Mouse (Mus musculus): Measurements from ENCODE around the gene Ccdc57.

Ccdc57 gene

DNA sequence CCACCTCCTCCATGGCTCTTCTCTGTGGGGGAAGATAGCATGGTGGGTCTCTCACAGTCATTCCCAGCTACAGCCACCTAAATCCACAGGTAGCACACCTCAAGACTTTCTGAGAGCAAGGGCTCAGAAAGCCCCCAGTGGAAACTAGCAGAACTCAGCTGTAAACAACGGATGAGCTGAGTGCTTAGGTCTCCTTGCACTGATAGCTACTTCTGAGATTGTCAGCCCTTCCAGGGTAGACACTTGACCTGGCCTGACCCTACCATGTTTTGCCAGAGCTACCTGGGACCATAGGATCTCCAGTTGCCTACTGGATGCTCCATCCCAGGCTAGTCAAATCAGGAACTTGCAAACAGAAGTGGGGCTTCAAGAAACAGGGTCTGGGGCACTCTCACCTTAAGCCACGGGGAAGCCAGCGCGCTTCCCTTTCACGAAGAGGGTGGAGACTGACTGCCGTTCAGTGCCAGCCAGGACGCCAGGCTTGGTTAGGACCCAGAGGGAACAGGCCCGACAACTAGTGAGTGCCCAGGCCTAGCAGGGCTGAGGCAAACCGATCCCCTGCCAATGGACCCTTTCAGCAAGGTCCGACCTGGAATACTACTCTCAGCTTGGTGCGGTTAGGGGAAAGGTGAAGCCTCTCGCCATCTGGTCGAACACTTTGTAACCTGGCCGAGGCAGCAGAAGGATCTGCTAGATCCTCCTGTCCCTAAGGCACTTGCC, 109.7 kb downstream of the Ccdc57 start:
- no peak for ATAC-seq (ENCODE audit: low TSS enrichment)

DNA sequence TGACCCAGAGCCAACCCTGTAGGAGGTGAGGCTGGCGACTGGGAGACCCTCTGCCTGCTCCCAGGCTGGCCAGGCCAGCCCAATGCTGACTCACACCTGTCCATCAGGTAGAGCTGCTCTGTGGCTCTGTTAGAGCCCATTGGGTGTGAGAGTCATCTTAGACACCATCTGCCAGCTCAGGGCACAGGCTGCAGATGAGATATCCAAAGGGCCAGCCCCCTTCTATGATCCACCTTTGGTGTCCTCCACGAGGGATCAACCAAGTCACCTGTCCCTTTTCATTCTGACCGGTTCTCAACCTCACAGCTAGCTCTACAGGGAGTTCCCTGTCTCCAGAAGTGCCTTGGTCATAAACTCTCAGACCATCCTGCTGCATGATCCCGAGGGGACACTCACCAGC, 110.4 kb downstream of the Ccdc57 start:
- no peak for ATAC-seq (ENCODE audit: low TSS enrichment)

DNA sequence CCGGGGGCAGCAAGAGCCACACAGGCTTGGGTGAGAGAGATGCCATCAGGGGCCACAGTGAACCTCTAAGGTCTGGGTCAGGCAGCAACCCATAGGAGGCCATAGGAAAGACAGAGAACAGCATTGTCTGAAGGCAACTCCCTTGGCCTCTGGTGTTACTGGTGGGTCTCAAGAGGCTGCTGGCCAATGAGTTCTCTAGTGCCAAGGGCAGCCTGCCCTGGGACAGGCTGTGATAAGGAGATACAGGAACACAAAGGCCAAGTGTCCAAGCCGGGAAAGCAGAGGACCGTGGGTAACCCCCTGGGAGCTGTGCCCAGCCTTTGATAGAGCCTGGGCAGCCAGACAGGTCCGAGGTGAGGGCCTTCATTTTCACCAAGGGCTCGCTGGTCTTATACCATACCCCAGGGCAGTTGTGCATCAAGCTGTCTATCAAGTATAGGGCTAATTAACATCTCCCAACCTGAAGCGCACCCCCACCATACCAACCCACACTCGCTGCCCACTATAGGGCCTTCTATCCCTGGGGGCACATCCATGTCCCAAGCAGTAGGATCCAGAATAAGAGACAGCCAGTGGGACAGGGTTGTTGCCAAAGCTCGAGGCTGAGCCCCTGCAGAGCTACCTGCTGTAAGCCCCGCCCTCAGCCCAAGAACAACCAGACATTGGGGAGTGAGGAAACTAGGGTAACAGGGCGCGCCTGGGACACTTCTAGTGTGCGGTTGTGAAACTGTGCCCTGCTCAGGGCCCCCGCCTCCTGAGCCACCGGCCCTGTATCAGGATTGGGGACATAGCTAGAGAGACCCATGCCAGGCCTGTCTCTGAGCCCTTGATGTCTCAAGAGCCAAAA, 111.4 kb downstream of the Ccdc57 start:
- ATAC-seq (ENCODE audit: low TSS enrichment): no peak

DNA sequence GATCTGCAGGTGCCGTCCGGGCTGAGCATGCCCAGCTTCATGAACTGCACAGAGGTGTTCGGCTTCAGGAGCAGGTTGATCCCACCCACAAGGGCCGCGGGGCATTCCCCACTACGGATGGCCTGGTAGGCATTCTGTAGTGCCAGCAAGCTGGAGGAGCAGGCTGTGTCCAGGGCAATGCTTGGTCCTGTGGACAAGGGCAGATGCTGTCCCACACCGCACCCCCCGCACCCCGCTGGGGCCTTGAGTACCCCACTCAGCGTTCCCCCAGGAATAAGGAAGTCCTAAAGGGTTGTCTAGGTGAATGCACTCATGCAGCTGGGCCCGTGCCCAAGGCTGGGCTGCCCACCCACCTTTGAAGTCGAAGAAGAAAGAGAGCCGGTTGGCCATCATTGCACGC, 112.1 kb downstream of the Ccdc57 start:
- no peak for ATAC-seq (ENCODE audit: low TSS enrichment)

DNA sequence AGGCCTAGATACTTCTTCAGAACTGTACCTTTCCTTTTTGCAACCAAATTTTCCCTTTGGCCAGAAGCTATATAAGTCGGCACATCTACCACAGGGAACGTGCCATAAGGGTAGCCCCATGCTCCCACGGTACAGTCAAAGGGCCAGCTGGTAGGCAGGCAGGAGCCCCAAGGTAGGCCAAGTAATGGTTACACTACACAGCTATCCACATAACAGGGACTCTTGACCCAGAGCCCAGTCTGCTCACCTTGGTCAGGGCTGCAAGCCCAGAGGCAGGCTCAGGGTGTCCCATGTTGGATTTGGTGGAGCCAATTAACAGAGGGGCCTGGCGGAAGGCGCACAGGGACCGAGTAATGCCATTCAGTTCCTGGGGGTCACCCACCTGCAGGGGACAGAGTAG, 113.1 kb downstream of the Ccdc57 start:
- ATAC-seq (ENCODE audit: low TSS enrichment): no peak

DNA sequence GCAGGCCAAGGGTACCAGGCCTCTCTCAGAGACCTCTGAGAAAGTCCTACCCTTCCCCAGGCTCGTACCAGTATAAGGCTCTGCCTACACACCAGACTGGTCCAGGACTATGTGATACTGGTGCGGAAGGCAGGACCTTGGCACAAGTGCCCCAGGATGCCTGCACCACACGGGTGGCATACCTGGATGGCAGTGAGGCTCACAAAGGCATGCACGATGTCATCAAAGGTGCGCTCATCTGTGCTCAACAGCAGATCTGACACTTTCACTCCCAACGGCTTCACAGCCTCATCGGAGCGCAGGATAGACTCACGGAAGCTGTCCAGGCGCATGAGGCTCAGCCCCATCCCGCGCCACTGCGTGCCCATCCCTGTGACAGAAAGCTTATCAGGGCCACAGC, 114.4 kb downstream of the Ccdc57 start:
- ATAC-seq (ENCODE audit: low TSS enrichment): no peak

DNA sequence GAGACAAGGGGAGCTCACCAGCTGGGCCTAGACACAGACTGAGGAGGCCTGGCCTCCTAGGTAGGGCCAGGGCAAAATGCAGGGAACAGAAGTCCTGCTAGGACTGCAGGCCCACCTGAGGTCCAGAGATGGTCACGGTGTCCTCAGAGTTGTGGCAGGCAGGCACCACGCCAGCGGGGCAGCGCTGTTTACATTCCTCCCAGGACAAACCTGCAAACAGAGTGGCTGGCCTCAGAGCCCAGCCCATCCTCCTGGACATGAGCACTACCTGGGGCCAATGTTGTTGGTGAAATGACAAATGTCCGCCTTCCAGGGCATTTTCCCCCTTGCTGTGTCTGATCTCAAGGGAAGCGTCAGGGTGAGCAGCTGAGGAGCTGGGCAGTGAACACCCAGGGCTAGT, 115.3 kb downstream of the Ccdc57 start:
- no peak for ATAC-seq (ENCODE audit: low TSS enrichment)

DNA sequence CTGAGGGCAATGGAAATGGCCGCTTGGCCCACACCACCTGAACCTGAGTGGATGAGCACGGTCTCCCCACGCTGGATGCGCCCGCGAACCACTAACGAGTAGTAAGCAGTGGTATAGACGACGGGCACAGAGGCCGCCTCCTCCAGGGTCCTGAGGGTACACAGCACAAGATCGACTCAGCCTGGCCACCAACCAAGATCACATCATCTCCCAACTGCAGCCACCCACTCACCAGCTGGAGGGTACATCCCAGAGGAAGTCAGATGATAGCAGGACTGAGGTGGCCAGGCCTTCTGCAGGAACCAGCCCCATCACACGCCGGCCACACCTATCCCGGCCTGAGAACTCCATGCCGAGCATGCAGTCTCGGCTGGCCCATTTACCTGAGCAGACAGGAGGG, 120.6 kb downstream of the Ccdc57 start:
- ATAC-seq (ENCODE audit: low TSS enrichment): no peak

DNA sequence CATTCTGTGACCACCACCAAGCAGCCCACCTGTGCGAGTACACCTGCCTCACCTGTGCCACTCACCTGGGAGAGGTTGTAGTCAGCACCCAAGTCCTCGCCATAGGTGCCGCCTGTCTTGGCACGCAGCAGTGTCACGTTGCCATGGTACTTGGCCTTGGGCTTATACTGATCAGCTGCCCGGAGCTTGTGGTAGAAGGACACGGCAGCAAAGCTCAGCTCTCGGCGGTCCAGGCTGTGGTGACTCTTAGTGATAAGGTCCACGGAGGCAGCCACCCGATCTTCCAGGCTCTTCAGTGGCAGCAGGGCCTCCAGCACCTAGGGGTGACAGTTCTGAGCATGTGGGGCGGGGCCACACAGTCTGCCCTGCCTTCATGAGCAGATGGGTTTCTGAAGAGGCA, 124.7 kb downstream of the Ccdc57 start:
- ATAC-seq (ENCODE audit: low TSS enrichment): no peak

DNA sequence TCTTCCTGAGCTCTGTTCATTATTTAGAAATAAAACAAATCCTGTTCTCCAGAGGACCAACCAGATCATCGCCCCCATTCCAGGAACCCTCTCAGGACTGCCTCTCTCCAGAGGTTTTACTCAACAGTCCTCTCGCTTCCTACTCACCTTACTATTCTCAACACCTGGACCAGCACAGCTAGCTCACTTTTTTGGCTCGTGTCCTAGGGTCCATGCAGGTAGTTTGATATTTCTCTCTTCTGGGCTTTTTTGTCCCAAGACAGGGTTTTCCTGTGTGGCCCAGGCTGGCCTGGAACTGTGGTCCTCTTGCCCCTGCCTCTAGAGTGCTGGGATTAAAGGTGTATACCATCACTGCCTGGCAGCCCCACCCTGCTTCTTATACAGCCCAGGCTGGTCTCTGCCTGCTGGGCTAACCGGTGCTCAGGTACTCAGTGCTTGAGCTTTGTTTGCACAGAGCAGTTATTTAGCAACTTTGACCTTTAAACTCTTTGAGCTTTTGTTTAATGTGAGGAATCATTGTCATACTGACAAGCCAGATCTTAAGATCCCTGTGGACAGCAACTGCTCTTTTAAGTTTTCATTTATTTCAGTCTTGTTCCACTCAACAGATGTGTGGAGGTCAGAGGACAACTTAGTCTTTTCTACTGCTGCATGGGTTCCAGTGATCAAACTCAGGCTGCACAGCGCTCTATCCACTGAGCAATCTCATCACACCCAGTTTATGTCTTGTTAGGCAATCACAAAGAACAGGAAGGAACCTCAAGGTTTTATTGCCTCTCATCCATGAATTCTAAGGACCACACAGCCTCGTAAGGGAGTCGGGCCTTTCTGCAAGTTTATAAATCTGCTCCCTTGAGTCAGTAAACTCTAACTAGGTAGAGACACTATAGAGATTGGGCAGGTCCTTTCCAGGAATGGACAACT, 127.0 kb downstream of the Ccdc57 start:
- no peak for ATAC-seq (ENCODE audit: low TSS enrichment)

DNA sequence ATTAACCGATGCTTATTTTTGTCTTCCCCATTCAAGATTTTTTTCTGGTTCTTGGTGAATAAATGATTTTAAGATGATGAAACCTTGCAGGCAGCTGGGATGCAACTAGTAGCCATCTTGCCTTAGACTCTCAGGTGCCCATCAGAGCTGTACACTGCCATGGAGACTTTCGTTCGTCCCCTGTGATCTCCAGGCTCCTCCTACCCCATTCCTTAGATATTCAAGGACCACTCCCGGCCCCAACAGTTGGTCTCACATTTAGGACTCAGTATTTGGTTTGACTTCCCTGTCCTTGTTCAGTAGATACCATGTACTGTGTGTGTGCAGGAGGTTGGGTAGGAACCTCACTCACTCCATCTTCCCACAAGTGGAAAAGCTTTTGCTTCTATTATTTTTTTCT, 127.9 kb downstream of the Ccdc57 start:
- no peak for ATAC-seq (ENCODE audit: low TSS enrichment)

DNA sequence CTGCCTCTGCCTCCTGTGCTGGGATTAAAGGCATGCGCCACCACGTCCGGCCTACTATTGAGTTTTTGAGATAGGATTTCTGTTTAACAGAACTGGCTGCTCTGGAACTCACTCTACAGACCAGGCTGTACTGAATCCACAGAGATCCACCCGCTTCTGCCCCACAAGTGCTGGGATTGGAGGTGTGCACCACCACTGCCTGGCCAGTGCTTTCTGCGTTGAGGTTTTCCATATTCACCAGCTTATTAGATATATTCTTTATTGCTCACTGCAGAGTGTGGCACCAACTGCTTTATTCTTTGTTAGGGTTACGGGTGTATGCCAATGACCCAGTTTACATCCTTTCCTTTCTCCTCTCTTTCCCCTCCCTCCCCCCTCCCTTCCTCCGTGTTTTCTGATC, 128.4 kb downstream of the Ccdc57 start:
- ATAC-seq (ENCODE audit: low TSS enrichment): no peak

DNA sequence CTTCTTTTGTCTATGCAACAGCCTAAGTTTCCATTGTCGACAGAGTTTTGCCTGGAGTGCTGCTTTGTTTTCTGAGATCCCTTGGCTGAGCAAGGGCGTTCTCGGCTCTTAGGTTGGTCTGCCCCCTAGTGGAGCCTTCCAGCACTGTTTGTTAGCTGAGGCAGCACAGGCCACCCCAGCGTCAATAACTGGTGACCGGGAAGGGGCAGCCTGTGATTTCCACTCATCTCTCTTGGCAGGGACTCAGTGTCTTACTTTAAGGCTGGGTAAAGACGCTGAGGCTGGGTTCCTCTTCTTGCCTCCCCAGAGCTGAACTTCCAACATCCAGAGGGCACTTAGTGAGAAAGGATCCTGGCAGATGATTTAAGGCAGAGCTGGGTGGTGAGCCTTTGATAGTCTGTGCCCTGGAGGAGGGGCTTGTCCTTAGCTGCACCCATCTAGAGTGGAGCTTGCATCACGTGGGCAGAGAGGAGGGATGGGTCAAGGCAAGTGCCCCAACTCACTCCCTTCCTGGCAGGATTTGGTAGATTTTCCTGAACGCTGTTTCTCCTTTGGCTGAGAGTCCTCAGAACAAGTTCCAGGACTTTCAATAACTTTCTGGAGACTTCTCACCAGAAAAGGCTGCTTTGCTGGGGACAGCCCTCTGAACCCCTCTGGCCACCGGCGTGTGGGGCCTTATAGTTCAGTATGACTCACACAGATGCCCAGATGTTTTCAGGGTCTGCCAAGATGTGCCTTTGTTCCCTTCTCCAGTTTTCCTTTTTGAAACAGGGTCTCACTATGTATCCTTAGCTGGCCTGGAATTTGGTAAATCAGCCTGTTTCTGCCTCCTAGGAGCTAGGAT, 132.4 kb downstream of the Ccdc57 start:
- peak; percentile 76 for ATAC-seq (ENCODE audit: low TSS enrichment)

DNA sequence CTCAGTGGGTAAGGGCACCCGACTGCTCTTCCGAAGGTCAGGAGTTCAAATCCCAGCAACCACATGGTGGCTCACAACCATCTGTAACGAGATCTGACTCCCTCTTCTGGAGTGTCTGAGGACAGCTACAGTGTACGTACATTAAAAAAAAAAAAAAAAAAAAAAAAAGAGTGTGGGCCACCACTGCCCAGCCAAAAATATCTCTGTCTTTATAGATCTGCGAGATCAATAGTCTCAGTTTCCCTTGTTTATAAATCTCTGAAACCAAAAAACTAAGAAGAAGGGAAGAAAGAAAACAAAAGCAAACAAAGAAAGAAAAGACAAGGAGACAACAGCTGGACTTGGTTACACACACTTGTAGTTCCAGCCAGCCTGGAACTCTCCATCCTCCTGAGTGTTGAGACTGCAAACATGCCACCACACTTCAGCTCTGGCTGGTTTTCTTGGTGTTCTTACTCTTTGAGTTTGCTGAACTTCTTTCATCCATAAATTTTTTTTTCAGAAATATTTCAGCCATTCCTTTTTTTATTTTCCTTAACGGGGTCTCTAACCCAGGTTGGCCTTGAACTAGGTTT, 133.3 kb downstream of the Ccdc57 start:
- no peak for ATAC-seq (ENCODE audit: low TSS enrichment)

DNA sequence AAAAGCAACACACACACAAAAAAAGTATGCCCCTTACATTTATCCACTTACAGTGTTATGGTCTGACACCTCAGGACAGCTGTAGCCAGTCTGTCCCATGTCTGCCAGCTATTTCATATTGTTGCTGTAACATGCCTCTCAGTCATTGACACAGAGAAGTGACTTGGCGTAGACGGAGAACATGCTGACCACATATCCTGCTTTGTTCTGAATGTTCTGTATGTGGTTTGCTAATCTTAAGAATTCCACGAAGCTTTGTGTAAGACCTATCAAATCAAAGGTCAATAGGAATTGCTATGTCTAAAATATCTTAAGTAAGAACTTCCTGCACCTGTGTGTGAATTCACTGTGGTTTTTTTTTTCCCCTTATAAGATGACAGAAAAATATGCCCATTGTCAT, 134.4 kb downstream of the Ccdc57 start:
- no peak for ATAC-seq (ENCODE audit: low TSS enrichment)

DNA sequence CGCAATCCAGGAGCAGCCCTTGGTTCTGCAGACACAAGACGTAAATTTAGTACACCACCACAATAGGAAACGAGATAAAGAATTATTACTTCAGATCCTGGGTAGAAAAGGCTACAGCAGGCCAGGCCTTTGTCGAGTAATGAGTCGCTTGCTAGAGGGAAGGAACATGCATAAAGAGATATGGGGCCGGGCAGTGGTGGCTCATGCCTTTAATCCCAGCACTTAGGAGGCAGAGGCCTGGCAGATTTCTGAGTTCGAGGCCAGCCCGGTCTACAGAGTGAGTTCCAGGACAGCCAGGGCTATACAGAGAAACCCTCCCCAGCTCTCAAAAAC, 136.1 kb downstream of the Ccdc57 start:
- ATAC-seq (ENCODE audit: low TSS enrichment): no peak

DNA sequence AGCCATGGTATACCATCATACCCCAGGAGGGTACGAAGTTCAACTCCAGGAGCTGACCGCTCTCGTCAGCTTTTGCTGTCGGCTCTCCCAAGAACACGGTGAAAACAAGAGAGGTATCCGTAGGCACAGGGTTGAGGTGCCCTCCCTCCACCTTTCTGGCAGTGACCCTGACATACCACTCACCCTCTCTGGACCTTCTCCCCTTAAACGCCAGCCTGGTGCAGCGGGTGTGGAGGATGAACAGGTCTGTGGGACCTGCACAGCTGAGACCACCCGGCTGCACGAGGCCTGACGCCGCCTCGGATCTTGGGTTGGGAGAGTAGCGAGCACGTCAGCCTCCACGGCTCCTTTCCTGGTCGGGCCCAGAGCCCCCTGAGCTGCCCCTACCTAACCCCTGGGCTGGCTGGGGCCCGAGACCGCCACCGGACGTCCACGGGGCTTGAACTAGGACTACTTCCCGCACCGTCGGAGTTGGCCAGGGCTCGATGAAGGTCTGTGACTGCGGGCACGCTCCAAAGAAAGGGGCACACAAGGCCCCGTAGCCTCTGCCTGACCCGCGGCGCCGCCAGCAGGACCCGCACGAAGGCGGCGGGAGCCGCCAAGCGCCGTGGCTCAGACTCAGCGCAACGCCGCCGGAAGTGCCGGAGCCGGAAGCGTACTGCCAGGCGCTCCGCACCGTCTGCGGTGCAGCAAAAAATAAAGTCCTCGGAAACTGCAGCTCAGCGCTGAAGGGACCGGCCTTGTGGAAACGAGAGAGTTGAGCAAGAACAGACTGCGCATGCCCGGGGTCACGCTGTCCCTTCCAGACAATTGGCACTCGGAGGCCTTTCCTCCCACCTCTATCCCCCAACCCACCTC, 136.7 kb downstream of the Ccdc57 start, which contains the start of gene Dus1l:
Dus1l (minus strand) TSS at position 648 of the 858 bp plus-strand sequence.
- peak; percentile 83 for ATAC-seq (ENCODE audit: low TSS enrichment)

DNA sequence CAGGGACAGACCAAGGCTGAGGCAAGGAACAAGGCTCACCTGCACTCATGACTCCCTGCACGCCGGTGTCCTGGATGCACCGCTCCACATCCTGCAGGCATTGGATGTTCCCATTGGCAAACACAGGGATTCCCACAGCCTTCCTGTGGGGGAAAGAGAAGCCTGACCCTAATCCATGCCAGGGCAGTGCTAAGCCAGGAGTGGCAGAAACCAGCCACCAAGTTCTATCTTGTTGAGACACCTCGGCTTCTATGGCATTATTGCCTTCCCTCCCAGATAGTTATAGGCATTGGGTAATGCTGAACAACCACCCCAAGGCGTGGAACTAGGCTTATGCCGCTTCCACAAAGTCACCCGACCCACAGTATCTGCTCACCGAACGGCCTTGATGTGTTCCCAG, 140.0 kb downstream of the Ccdc57 start:
- ATAC-seq (ENCODE audit: low TSS enrichment): no peak

DNA sequence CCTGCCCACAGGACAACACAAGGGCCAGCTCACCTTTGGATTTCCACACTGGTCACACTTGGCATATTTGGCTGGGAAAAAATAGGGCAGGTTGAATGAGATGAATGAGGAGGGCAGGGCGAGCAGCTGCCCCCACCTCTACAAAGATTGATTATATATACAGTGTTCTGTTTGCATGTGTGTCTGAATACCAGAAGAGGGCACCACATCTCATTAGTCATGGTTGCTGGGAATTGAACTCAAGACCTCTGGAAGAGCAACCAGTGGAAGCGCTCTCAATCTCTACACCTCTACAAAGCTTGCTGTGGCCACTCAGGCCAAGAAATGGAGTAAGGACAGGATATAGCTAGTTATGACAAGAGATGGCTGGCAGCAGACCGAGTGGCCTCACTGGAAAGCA, 142.9 kb downstream of the Ccdc57 start:
- ATAC-seq (ENCODE audit: low TSS enrichment): no peak

DNA sequence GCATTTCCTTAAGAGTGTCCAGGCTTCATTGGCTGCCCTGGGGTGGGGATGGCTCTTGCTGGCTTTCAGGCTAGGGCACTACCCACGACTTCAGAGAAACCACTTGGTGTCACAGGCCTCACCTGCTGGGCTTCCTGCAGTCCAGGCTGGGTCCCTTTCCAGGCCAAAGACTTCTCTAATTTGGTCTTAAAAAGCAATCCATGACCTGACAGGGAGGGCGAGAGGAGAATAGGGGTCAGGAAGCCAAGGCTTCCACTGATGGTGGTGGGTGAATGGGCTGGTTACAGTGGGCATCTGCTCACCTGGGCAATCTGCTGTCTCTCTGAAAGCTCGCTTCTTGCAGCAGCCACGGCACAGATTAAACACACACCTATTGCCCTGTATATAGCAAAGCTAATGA, 143.3 kb downstream of the Ccdc57 start:
- ATAC-seq (ENCODE audit: low TSS enrichment): no peak

Data from frontal cortex, adult (tissue).